In the genomic region with DNA sequence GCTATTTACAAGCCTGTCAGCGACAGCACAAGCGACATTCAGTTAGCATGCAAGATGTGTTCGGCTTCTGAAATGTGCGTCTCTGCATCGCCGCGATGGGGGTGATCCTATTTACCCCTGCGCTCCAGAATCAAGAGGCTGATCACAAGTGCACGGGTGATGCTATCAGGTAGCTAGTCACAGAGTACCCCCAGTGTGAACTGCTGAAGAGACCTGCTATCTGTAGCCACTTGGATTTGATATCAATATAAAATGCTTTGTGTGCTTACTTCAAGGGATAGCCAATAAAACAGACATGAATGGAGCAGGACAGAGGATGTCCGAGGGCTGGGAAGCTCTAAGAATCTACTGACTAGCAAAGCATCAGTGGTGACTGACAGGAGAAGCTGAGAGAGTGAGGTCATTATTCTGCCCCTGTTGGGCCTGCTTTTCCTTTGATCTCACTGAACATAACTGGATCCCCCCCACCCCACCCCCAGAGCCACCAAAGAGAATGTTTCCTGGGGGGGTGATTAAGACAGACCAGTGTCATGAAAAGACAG, we compare ENCODE assay signal across 27 mouse cellular contexts. TPM values are rescaled to one million over a fixed set of nuclear protein-coding genes. Genes with fewer than 3 reads are reported as not detected.
A peak's percentile ranks its signal among the peaks of the same experiment; 100 is the strongest.
DNase-seq lines count a peak whose midpoint lies in the region; ATAC-seq and TF ChIP-seq lines count a peak whose summit lies in the region.
"Had no signal": no experiment of that assay in that cellular context is flagged by ENCODE, and none has a peak within 500 bp of the region (broad histone marks: within the 10 kb centered on the region; RNA-seq: fewer than 3 reads in every experiment).

No protein-coding gene starts in this region.

- no peak overlapping the region for H3K4me3 ChIP-seq in left cerebral cortex, adult 2 months
- no peak overlapping the region for H3K4me3 ChIP-seq in midbrain, embryonic 13.5 days (replicated peaks)
- no peak overlapping the region for H3K4me3 ChIP-seq in midbrain, postnatal 0 days (ENCODE audit: low read depth, low read length)
- no peak overlapping the region for H3K4me3 ChIP-seq in stomach, postnatal 0 days (ENCODE audit: low read depth, low read length)
- H3K4me3 ChIP-seq: embryonic facial prominence, embryonic 10.5 days; embryonic facial prominence, embryonic 15.5 days; kidney, embryonic 15.5 days; myocyte; neural tube, embryonic 12.5 days had no signal

- peak; percentile 61 for DNase-seq in heart, adult 11 months
- no peak for DNase-seq in heart, postnatal 25 days (ENCODE audit: low spot score)
- no peak for DNase-seq in left cerebral cortex, adult 2 months (ENCODE audit: extremely low spot score in 1 of 2, low spot score in 2 of 2)
- no peak for DNase-seq in left cerebral cortex, postnatal 4 days
- no peak for DNase-seq in midbrain, postnatal 0 days (ENCODE audit: low spot score)
- DNase-seq in stomach, postnatal 0 days (ENCODE audit: low spot score), result no peak
- DNase-seq: adrenal gland, postnatal 25 days; B cell, adult 2 months; cerebellum, adult 2 months; cerebellum, postnatal 14 days; gastrocnemius, postnatal 25 days; heart, adult 18-20 months; kidney, adult 18-20 months; kidney, postnatal 25 days; liver; lung, adult 2 months; lung, postnatal 10 days; right cerebral cortex, adult 18-20 months; thymus, postnatal 4 days had no signal

- peaks cover 43% of the 10 kb centered on the region for H3K4me1 ChIP-seq in midbrain, embryonic 13.5 days (replicated peaks)
- no peaks in the 10 kb centered on the region for H3K4me1 ChIP-seq in midbrain, postnatal 0 days (ENCODE audit: insufficient read depth, low read length)
- no peaks in the 10 kb centered on the region for H3K4me1 ChIP-seq in stomach, postnatal 0 days (replicated peaks; ENCODE audit: control insufficient read depth, insufficient read depth)
- H3K4me1 ChIP-seq: kidney, embryonic 15.5 days had no signal

- no peak for TF ChIP-seq CTCF in left cerebral cortex, adult 2 months (IDR thresholded peaks at IDR 0.05)
- no peak for TF ChIP-seq CTCF in midbrain, postnatal 0 days (IDR thresholded peaks at IDR 0.05)
- no peak for TF ChIP-seq CTCF in stomach, postnatal 0 days (IDR thresholded peaks at IDR 0.05; ENCODE audit: low read depth)

- H3K27me3 ChIP-seq in midbrain, embryonic 13.5 days, result no peaks in the 10 kb centered on the region
- no peaks in the 10 kb centered on the region for H3K27me3 ChIP-seq in midbrain, postnatal 0 days (ENCODE audit: insufficient read depth, low read length)
- H3K27me3 ChIP-seq in stomach, postnatal 0 days (ENCODE audit: control insufficient read depth, insufficient read depth, low read length), result no peaks in the 10 kb centered on the region
- H3K27me3 ChIP-seq: embryonic facial prominence, embryonic 15.5 days; kidney, embryonic 15.5 days; neural tube, embryonic 12.5 days had no signal

- H3K4me2 ChIP-seq in midbrain, embryonic 13.5 days (replicated peaks), result 0 out of 2 replicates have a peak overlapping the region, but pooled peaks have one; percentile 0
- H3K4me2 ChIP-seq in midbrain, postnatal 0 days (ENCODE audit: low read depth, low read length, poor library complexity, severe bottlenecking), result no peak overlapping the region
- H3K4me2 ChIP-seq in stomach, postnatal 0 days (replicated peaks; ENCODE audit: low read depth), result no peak overlapping the region
- H3K4me2 ChIP-seq: embryonic facial prominence, embryonic 15.5 days; heart, embryonic 11.5 days; kidney, embryonic 15.5 days; neural tube, embryonic 12.5 days had no signal

- peaks cover 7% of the 10 kb centered on the region; the same call in 1 of the 2 replicates for H3K36me3 ChIP-seq in midbrain, embryonic 13.5 days
- peaks cover 9% of the 10 kb centered on the region for H3K36me3 ChIP-seq in midbrain, postnatal 0 days (ENCODE audit: insufficient read depth, low read length)
- no peaks in the 10 kb centered on the region for H3K36me3 ChIP-seq in stomach, postnatal 0 days (ENCODE audit: control insufficient read depth, insufficient read depth, low read length)
- H3K36me3 ChIP-seq: embryonic facial prominence, embryonic 10.5 days; embryonic facial prominence, embryonic 15.5 days; kidney, embryonic 15.5 days; neural tube, embryonic 12.5 days had no signal

- no peak for TF ChIP-seq EP300 in stomach, postnatal 0 days (optimal IDR thresholded peaks at IDR 0.05)

- peak overlapping the region; percentile 14; the same call in 1 of the 2 replicates for H3K9ac ChIP-seq in midbrain, embryonic 13.5 days (replicated peaks)
- no peak overlapping the region for H3K9ac ChIP-seq in midbrain, postnatal 0 days (replicated peaks; ENCODE audit: low read length, poor library complexity, severe bottlenecking)
- no peak overlapping the region for H3K9ac ChIP-seq in stomach, postnatal 0 days (ENCODE audit: low read length)
- H3K9ac ChIP-seq: embryonic facial prominence, embryonic 15.5 days; kidney, embryonic 15.5 days; liver, embryonic 14.5 days; neural tube, embryonic 12.5 days had no signal

- peak overlapping the region; percentile 44 for H3K27ac ChIP-seq in left cerebral cortex, adult 2 months
- H3K27ac ChIP-seq in midbrain, embryonic 13.5 days, result peak overlapping the region; percentile 81
- H3K27ac ChIP-seq in midbrain, postnatal 0 days (ENCODE audit: low read depth, low read length), result peak overlapping the region; percentile 51; the same call in 1 of the 2 replicates
- H3K27ac ChIP-seq in stomach, postnatal 0 days (replicated peaks), result no peak overlapping the region
- H3K27ac ChIP-seq: embryonic facial prominence, embryonic 10.5 days; embryonic facial prominence, embryonic 15.5 days; kidney, embryonic 15.5 days; liver, embryonic 14.5 days; neural tube, embryonic 12.5 days had no signal

- H3K9me3 ChIP-seq in midbrain, embryonic 13.5 days, result no peaks in the 10 kb centered on the region
- no peaks in the 10 kb centered on the region for H3K9me3 ChIP-seq in midbrain, postnatal 0 days (ENCODE audit: low read length)
- no peaks in the 10 kb centered on the region for H3K9me3 ChIP-seq in stomach, postnatal 0 days (ENCODE audit: control insufficient read depth, low read length)
- H3K9me3 ChIP-seq: embryonic facial prominence, embryonic 10.5 days; embryonic facial prominence, embryonic 15.5 days; kidney, embryonic 15.5 days; neural tube, embryonic 12.5 days had no signal

- WGBS in midbrain, embryonic 13.5 days, result 54% methylated on average over 10 of the region's 10 CpGs
- 35% methylated on average over 10 of the region's 10 CpGs for WGBS in midbrain, postnatal 0 days
- 91% methylated on average over 10 of the region's 10 CpGs for WGBS in stomach, postnatal 0 days

- intact Hi-C loops in heart, postnatal 25 days (cut with DNase I), result no loop called here
- intact Hi-C loops in left cerebral cortex, adult 2 months (cut with DNase I), result no loop called here
- intact Hi-C loops in left cerebral cortex, postnatal 4 days (cut with DNase I), result no loop called here

- peak; percentile 53 for ATAC-seq in midbrain, embryonic 13.5 days
- no peak; the same call in 1 of the 2 replicates for ATAC-seq in midbrain, postnatal 0 days (ENCODE audit: low FRiP score)
- ATAC-seq in stomach, postnatal 0 days (ENCODE audit: low FRiP score, low TSS enrichment), result no peak

RNA-seq across cellular contexts. Expression of a gene that starts 18.4 kb away (rescaled TPM):
- 1 to 10 TPM; 3.9 to 5.7 TPM for total RNA-seq in heart, postnatal 25 days (2021)
- total RNA-seq in left cerebral cortex, adult 2 months (2021), result 1 to 10 TPM; 3.6 to 3.8 TPM
- 1 to 10 TPM; 3.1 to 4.7 TPM for total RNA-seq in left cerebral cortex, postnatal 4 days (2021)
- 5.4 and 8.2 TPM in 2 replicates for polyA plus RNA-seq in midbrain, embryonic 13.5 days (2015; fragmentation: Nextera tagmentation; extraction: Ambion mirVana)
- total RNA-seq in midbrain, postnatal 0 days (2014; rRNA removed), result 10.7 and 12.4 TPM in 2 replicates
- polyA plus RNA-seq in midbrain, postnatal 0 days (2015; fragmentation: Nextera tagmentation; extraction: Ambion mirVana), result 8.9 TPM in 2 replicates
- polyA plus RNA-seq in stomach, postnatal 0 days (2015; fragmentation: Nextera tagmentation; extraction: Ambion mirVana), result 18.3 and 20.0 TPM in 2 replicates
